Mouse (Mus musculus) kidney, postnatal 25 days (tissue): ENCODE results near the gene Plekha4.
"Not testable (repeated sequence)": the region's sequence is repeated elsewhere in the genome, so short reads cannot be mapped to it uniquely, and the experiment has no call there.

Source experiments
- DNase-seq, 2 experiments: peaks; one replicate each; pipeline ENCODE4 v3.0.0; 2021; ENCODE audit warnings: mixed read lengths in 2 of 2

The Plekha4 gene

GRCm38 (mm10) chr7:45509181-45509882 is 16.8 kb upstream of the Plekha4 start:
- peak in 1 of 2 experiments; percentile 34 for DNase-seq

- DNase-seq: peak; percentile 96 to 97
Measured at GRCm38 (mm10) chr7:45509912-45510787, 16.0 kb upstream of the Plekha4 start, which contains the start of gene Nucb1. Nucb1 (minus strand) TSS chr7:45510406.

DNA sequence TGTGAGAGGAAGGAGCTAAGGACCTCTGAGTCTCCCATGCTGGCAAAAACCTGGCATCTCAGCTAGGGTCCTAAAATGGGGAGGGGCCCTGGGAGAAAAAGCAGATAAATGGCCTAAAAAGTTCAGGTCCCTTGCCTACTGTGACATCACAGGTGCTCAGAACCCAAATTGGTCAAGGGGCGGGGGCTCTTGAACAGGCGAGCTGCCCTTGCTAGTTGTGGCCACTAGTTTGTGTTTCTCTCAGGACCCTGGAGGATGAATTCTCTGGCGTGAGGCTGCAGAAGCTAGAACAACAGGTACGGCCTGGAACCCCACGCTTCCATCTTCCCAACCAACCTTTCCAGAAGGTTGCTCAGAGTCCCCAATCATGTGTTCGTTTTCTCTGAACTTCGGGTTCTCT is 11.7 kb upstream of the Plekha4 start:
- no peak for DNase-seq

DNA sequence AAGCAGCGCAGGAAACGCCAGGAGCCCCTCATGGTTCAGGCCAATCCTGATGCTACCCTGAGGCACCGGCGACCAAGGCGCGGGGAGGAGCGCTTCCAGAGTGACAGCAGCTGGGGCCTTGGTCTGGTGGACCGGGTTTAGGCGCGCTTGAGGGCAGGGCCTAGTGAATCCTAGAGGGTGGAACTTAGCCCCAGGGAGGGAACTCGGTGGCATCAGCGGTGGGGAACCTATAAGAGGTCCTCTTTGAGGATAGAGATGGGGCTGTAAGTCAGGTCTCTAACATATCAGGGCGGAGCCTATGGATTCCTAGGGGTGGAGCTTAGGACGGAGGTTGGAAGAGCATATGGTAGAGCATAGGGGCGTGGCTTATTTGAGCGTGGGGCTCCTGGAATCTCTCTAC is 10.7 kb upstream of the Plekha4 start:
- DNase-seq: no peak

DNA sequence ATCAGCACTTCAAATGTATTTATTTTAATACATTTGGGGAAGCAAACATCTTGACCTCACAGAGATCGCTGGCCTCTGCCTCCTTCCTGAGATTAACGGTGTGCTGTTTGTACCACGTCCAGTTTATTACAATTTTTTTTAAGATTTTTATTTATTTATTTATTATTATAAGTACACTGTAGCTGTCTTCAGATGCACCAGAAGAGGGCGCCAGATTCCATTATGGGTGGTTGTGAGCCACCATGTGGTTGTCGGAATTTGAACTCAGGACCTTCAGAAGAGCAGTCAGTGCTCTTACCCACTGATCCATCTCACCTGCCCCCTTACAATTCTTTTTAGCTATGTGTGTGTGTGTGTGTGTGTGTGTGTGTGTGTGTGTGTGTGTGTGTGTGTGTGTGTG is 9.3 kb upstream of the Plekha4 start:
- DNase-seq: not testable (repeated sequence)

DNA sequence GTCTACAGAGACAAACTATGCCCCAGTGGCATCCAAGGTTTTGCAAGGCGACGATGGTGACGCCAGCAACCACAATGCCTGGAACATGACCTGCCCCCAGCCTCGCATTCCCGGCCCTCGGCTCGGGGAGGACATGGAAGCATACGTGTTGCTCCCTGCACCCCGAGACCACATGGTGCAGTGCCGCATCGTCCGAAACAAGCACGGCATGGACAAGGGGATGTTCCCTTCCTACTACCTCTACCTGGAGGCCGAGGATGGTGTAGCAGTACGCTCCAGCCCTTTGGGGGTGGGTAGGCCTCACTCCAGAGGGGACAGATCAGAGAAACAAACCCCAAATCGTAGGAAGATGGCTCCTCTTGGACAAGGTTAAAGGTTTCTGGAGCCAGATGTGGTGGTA is 7.5 kb upstream of the Plekha4 start:
- DNase-seq: peak in 1 of 2 experiments; percentile 38

GRCm38 (mm10) chr7:45519345-45520120 is 6.6 kb upstream of the Plekha4 start:
- DNase-seq: no peak

DNA sequence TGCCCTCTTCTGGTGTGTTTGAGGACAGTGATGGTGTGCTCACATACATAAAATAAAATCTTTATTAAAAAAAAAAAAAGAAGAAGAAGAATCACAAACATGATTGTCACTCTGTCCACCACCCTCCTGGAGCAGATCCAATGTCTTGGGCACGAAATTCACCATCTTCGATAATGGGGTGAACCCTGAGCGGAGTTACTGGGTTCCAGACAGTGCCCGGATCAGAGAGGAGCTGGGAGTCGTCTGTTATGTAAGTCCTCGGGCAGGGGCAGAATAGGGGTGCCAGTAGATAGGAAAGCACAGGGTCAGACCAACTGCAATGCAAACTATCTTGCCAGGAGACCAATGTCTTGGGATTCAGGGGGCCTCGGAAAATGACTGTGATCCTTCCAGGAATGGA is 5.5 kb upstream of the Plekha4 start:
- peak in 1 of 2 experiments; percentile 35 for DNase-seq

DNA sequence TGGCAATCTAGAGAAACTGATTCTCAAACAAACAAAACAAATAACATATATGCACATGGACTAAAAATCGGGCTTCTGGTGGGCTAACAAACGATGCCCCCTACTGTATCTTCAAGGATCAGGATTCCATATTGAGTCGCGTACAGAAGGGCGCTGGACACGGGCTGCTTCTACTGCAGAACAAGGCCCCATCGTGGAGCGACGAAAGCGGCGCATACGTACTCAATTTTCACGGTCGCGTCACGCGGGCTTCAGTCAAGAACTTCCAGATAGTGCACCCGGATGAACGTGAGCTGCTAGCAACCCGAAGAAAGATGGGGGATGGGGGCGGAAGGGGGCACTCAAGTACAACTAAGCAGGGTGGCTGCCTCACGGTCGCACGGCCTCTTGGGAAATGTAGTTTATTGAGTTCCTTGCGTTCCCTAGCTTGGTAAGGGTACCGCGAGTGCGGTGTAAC is 4.4 kb upstream of the Plekha4 start:
- DNase-seq: peak; percentile 94 to 95

GRCm38 (mm10) chr7:45522194-45522752 is 3.9 kb upstream of the Plekha4 start:
- DNase-seq: no peak

DNA sequence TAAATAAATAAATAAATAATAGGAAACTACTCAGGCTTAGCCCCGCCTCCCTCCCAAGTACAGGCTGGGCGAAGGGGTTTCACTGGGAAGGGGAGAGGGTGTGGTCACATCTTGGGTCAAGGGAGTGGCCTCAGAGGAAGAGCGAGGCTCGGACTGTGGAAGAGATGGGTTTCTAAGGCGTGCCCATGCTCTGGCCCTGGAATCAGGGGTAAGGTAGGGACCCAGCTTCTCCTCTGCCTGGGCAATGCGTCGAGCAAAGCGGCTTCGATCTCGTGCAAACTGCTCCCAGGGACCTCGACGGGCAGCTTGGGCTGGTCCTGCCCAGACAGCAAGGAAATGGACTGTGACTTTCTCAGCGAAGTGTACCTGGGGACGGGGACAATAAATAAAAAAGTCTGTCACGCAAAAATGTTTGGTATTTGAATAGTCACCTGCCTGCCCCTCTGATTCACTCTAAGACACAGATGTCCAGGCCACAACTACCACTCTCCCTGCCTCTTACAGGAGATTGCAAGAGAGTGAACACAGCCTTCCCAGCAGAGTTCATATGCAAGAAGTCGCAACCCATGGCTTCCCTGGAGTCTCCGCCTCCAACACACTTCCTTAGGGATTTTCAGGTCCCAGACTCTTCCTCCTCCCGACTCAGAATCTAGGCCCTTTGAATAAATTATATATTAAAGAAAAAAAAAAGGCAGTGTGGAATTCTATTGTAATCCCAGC is 3.0 kb upstream of the Plekha4 start:
- DNase-seq: peak in 1 of 2 experiments; percentile 61

DNA sequence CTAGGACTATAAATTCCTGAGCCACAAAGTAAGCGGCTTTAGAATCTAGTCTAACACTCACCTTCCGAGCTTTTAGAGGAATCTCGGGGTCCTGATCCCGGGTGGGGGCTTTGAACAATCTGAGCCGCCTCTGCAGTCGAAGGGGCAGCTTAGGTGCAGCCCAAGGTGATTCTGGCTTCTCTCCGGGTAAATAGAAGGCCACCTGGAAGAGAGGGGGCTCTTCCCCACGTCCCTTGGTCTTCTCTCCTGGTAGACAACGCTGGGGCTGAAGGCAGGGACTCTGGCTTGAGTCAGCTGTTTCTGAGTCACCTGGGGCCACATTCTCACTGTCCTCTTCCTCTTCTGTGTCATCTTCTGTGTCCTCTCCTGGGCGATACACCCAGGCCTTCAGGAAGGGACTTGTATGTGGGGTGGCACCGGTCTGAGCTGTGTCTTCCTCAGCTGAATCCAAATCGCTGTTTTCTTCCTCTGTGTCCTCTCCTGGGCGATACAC is 2.4 kb upstream of the Plekha4 start:
- DNase-seq: peak in 1 of 2 experiments; percentile 36

DNA sequence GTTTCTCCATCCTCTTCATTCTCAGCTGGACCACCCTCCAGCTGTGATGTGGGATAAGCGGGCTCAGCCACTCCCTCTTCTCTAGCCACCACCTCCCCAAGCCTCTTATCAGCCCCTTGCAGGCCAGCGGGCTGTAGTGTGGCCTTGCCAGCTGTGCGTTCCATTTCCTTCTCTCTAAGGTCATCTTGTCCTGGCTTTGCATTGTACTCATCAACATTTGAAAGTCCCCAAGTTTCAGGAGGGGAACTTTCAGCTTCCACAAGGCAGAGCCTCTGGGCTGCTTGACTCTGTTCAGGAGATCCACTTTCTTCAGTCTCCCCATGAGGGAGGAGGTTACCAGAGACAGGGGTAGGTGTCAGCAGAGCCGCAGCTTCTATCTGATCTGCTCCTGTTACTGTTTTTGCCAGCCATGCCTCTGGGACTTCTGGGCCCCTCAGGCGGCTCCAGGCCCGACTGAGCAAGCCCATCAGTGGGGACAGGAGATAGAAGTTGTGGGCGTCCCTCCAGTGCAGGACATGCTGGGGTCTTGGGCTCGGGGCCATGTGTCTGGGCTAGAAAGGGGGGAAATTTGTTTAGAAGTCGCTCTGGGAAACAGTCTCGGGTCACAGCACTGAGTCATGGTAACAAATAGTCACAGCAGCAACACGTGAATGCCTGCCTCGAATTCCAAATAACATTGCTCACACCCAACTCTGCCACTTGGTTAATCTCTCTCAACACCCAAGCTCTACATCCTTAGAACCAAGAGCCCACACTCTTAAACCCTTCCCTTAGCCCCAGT is 1.1 kb upstream of the Plekha4 start:
- peak; percentile 27 to 54 for DNase-seq

GRCm38 (mm10) chr7:45526474-45527120 is 467 bp downstream of the Plekha4 start:
- peak; percentile 39 to 41 for DNase-seq

GRCm38 (mm10) chr7:45527169-45527568 is 1.0 kb downstream of the Plekha4 start:
- DNase-seq: not testable (repeated sequence)

DNA sequence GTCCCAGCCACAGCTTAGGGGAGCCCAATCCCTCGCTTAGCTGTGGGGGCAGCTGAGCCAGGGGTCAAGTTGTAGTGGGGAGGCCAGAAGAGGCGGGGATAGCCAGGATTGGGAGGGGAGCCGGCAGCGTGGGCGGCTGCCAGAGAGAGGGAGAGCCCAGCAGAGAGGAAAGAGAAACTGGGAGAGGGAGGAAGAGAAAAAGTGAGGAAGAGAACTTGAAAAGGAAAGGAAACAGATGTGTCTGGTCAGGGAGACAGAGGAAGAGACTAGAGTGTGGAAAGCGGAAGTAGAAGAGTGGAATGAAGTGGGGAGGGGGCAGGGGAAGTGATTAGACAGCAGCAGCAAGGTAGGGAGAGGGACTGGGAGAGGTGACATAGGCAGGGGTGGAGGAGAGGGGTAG is 3.3 kb downstream of the Plekha4 start:
- DNase-seq: no peak

- DNase-seq: no peak
Measured at GRCm38 (mm10) chr7:45530643-45531042, 4.5 kb downstream of the Plekha4 start.

DNA sequence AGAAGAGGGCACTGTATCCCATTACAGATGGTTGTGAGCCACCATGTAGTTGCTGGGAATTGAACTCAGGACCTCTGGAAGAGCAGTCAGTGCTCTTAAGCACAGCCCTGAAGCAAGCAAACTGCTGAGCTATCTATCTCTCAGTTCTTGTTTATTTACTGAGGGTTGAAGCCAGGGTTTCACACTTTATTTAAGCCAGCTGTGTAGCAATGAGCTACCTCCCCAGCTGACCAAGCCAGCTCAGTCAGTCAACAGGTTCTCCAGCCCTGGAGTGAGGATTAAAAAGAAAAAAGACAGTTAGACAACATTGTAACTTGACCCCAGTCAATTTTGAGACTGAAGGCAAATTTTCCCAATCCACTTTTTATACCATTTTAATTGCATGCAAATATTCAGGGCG is 9.5 kb downstream of the Plekha4 start:
- DNase-seq: no peak

DNA sequence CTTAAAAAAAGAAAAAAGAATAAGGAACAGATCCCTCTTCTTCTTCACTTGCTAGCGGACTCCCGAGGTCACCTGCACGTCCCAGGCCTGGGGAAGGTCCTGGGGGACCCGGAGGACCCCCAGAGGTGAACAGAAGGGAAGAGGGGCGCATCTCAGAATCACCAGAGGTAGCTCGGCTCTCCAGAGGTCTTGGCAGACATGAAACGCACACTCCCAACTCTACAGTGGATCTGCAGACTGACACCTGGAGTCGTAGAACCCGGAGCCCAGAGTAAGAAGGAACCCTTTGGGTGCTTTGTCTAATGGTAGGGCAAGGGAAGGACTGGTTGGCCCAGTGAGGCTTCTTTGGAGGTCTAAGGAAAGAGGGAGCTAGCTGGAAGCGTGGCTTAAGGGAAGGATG is 11.5 kb downstream of the Plekha4 start:
- no peak for DNase-seq
